Mouse (Mus musculus): ENCODE measurements around the gene Safb2.
A peak's percentile ranks its signal among the peaks of the same experiment; 100 is the strongest.

The Safb2 gene

DNA sequence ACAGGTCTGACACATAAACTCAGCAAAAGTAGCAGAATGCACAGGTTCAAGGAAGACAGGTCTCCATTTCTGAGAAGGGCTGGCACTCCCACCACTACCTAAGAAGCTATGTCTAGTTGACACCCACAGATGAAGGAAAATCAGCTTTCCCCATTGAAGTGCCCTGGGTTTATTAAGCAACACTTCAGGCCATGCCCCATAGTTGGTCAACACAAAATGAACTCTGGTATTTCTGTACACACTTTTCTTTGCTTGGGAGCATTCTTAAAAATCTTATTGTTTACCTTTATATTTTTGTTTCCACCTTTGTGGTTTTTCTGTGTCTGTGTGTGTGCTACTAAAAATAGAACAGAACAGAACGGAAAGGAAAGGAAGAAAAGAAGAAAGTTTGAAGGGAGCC, 24.3 kb downstream of the Safb2 start:
- no peak for DNase-seq (ENCODE audit: low spot score)

DNA sequence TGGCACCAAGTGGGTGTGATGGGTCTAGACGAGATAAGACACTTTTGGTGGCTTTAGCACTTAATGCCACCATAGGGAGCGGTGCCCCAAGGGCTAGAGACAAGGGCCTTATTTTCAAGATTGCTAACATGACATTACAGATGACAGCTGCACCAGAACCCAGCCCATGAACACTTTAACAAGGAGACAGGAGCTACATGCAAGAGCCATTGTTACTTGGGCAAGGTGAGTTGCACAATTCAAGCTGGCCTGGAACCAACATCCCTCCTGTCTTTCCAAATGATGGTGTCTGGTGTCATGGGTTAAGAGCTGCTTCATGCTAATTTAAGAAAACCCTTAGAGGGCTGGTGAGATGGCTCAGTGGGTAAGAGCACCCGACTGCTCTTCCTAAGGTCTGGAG, 25.0 kb downstream of the Safb2 start:
- DNase-seq (ENCODE audit: low spot score), result no peak

DNA sequence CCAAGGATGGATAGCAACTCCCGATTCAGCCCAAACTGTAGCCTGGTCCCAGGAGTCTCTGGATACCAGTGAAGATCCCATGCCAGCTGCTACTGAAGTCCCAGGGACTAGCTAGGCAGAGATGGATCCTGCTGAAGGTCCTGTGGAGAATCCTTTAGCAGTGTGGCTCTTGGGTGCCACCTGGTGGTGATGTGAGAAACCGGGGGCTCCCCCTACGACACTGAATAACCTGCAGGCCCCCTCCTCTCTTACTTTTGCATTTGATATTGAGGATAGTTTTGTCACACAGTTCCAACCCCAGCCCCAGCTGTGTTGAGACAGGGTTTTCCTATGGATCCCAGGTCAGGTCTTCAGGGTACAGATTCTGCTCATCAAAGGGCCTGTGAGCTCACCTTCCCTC, 25.9 kb downstream of the Safb2 start:
- DNase-seq (ENCODE audit: low spot score), result no peak

DNA sequence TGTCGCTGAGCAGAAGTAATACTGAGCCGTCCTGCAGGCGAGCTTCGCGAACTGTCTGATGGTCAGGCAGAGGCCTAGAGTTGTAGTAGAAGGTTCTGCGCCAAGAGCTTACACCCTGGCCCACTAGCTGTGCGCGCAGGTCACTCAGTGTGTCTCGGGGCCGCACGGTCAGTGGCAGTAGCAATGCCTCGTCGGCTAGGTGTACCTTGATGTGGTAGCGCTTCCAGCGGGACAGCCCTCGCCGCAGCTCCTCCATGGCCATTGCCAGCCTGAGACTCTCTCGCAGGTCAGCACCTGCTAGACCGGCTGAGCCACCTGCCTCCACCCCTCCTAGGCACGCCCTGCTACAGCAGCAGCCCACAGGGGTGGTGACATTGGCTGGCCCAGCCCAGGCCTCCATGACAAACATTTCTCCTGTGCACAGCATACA, 30.2 kb downstream of the Safb2 start, which contains the start of gene Gm20219:
TSS of gene Gm20219 (minus strand) at position 266 of the 430 bp plus-strand sequence.
- no peak for DNase-seq (ENCODE audit: low spot score)

DNA sequence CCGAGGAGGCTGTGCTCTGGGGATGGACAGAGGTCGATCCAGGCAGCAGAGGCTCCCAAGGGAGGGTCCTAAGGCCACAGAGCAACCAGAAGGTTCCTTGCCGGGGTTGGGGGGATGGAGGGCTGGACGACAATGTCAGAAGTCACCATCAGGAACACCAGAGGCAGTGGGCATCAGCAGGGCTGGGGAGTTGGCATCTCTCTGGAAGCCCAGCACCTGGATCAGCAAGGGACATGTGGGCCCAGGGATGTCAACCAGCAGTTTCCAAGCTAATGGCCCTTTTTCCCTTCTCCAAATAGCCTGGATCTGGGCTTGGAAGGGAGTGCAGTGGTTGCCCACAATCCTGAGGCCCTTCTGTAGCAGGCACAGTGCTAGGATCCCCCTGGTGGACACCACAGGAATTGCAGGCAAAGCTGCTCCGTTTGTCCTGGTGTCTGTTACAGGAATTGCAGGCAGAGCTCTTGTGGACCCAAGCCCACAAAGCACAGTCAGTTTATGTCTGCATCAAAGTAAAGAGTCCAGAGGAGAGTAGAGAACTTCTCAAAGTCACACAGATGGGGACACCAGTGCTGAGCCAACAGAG, 31.5 kb downstream of the Safb2 start:
- peak; percentile 63 for DNase-seq (ENCODE audit: low spot score)

DNA sequence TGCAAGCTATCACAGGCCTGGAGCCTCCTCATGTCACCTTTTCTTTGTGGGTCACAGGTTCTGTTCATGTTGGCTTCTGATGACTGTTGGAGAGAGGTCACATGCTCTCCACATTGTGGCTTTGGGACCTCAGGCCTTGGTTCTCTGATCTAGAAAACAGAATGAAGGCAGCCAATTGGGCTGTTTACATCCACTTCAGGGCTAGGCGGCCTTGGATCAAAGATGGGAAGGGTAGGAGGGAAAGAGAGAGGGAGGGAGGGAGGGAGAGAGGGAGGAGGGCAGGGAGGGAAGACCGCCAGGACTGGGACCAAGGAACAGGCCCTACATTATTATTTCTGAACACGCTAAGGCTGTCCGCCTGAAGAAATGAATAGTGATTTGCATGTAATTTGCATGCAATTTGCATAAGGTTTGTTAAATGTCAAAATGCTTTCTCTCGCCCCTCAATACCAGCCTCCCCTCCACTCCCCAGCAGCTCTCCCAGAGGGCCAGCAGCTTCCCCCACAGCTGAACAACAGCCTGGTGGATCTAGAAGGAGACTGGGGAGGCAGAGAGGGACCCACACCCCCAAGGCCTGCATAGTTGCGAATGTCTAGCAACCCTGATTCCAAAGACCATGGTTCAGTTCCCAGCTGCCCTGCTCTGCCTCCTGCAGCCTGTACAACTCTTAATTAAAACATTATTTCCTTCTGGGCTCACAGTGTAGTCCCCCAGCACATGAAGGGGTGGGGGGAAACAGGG, 32.4 kb downstream of the Safb2 start:
- DNase-seq (ENCODE audit: low spot score), result no peak

DNA sequence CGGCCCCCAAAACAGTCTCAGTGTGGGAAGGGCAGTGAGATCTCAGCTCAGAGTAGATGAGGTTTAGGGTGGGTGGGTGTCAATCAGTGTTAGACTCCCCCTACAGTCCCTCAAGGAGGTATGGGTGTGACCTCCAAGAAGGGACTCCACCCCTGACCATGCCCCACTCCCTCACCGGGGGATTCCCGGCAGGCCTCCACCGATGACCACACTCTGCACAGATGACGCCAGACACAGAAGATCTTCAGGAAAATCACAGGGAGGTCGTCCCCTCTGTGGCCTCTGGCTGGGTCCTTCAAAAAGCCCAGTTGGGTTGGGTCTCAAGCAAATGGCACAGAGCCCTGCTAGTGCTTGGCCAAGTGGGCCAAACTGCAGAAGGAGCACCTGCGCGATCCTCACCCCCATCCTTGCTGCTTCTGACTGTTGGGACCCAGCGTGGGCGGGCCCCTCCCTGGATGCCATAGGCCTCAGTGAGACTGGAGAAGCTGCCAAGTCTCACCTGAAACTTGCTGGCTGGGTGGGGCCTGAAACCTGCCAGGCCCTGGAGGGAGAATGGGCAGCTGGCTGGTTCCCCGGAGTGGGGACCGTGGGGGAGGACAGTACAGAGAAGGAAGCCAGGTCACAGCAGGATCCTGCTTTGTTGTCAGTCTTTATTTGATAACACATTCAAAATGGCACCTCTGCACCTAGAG, 33.5 kb downstream of the Safb2 start:
- DNase-seq (ENCODE audit: low spot score), result no peak

DNA sequence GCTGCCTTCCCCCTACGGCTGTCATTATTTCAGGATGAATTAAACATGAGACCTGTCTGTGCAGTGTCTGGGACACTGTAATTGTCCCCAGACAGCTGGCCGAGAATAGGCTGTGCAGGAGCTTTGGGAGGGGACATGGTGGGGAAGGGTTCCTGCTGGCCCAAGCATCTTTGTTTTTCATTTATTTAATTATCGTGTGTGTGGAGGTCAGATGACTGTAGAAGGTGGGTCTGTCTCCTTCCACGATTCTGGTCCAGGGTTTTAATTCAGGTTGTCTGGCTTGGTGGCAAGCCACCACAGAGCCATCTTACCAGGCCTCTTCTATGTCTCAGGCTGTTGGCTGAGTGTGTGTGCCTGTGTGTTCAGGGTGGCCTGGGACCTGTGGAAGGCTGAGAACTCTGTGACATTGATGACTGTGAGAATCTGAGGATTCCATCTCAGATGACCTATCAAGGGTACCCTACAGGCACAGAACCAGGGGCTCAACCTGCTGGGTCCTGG, 35.7 kb downstream of the Safb2 start:
- no peak for DNase-seq (ENCODE audit: low spot score)

DNA sequence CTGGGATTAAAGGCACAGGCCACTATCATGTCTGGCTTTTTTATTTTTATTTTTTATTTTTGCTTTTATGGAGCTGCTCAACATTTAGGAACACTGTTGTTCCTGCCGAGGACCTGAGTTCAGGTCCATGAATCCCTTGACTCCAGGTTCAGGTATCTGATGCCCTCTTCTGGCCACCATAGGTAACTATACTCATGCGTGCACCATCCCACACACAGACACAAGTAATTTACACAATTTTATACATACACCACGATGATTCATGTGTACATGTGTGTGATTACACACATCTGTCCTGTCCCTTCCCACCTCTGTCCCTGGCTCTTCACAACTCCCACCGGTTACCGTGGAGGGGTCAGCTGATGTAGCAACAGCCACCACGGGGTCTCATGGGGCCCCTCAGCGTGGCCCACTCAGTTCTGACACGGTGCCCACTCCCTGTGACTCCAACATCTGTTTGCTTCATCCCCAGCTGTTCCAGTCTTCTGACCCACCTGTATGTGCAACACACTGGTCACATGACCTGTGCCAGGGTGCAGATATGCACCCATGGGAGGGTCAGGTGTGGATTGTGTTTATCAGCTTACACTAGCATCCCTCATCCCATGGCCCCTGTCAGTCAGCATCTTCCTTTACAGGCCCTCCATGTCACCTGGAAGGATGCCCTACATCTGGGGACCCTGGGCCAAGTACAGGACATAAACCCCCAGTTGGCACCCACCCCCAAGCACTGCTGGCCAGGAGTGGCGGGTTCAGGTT, 36.4 kb downstream of the Safb2 start:
- no peak for DNase-seq (ENCODE audit: low spot score)

DNA sequence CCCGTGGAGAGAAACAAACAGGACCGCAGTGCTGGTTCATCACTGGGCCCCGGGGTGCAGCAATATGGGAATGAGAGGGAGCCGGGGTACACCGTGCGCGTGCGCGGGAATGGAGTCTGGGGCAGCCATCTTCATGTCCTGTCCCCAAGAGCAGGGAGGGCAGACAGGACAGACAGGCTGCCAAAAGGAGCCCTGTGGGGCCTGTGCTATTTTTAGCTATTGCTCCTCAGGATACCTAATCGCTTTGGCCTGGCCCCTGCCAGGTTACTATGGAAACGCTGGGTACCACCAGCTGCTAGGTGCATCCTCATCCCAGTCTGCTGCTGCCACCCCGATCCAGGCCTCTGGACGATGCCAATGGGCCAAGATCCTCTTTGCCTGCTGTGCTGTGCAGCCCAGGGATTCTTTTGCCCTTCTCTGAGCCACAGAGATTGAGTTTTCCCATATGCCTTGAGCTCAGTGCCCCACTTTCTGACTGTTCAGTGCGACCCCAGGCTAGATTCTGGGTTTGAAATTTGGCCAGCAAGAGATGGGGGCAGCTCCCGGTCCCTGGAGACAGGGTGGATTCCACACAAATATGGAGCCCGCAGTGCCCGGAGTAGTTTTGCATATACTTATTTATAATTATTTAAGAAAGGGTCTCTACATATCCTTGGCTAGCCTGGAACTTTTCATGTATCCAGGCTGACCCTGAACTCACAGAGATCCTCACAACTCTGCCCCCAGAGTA, 37.1 kb downstream of the Safb2 start:
- DNase-seq (ENCODE audit: low spot score), result no peak

DNA sequence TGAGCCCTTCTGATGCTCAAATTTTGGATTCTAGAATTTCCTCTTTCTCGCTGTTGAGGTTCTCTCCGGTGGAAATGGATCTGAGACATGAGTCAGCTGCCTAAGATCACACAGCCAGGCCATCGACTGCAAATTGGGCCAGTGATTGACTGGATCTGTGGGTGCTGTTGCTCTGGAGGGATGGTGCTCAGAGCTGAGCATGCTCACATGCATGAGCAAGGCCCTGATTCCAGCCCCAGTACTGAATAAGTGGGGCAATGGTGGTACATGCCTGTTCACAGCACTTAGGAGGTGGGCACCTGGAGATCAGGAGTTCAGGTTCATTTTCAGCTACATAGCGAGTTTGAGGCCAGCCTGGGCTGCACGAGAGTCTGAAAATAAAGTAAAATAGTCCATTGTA, 37.8 kb downstream of the Safb2 start:
- DNase-seq (ENCODE audit: low spot score), result no peak

DNA sequence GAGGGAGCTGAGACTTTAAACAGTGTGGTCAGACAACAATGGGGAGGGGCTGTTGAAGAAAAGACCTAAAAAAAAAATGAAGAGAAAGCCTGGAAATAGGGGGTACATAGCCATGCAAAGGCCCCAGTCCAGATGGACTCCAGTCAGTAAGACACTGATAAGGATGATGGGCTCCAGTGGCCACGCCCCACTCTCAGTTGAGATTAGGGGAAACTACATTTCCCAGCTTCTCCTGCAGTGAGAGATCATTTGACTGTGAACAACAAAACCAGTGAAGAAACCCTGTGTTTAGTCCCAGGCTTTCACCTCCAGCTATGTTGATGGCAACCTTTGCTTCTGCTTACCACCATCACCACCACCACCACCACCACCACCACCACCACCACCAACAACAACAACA, 38.4 kb downstream of the Safb2 start:
- DNase-seq (ENCODE audit: low spot score), result no peak

DNA sequence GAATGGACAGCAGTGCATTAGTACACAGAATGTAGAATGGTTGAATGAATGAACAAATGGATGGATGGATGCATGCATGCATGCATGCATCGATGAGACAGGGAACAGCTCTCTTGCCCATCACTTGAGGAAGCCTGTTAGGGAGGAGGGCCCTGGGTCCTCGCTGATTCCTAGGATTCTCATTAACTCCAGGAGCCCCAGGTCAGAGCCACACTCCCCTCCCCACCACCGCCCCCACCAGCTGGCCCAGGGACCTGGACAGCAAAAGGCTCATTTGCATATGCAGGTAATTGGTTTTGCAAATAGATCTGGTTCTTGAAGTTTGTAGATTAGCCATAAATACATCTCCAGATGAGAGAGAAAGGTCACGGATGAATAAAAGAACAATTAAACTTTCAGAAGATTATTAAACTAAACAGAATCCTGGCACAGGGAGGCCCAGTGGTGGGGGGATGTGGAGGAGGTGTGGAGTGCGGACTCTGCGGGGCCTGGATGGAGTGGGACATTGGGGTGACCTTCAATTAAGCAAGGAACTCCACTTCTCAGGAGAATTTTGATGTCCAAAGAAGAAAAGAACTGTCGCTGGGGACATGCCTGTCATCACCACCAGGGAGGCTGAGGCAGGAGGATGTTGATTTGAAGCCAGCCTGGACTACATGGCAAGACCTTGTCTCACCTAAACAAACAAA, 39.5 kb downstream of the Safb2 start:
- no peak for DNase-seq (ENCODE audit: low spot score)

DNA sequence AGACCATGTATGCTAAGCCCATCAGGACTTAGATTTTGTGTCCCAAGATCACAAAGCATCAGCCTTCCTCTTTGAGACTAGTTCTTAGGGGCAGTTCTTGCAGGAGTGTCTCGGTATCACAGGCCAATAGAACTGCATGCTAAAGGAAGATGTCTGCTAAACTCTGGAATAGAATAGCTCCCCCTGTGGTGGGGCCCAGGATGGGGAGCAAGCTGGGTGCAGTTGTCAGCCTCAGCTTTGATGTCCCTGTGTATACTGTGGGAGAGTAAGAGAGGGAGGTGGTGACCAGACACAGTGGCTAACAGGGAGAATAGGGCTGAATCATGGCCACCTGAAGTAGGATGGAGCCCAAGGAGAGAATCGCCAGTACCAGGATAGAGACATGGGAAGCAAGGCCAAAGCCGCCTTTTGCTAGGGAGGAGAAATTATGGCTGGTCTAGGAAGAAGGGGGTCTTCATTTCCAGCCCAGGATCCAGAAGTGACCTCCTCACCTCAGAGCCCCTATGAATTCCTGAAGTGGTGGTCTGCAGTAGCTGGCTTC, 40.6 kb downstream of the Safb2 start:
- no peak for DNase-seq (ENCODE audit: low spot score)

DNA sequence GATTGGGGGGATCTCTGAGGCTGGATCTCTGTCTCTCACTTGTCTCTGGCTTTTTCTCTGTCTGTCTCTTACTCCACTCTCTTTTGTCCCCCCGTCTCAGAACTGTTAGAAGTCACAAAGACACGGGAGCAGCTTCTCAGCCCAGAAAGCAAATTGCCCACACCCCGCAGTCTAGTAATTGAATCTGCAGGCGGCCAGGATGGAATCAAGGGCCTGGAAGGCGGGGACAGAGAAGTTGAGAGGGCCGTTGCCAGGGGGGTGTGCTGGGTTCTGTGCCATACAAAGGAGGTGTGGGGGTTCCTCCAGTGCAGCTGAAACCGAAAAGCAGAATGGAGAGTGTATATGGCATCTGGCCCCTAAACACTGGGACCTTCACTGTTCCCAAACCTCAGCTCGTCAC, 41.6 kb downstream of the Safb2 start:
- DNase-seq (ENCODE audit: low spot score), result no peak

DNA sequence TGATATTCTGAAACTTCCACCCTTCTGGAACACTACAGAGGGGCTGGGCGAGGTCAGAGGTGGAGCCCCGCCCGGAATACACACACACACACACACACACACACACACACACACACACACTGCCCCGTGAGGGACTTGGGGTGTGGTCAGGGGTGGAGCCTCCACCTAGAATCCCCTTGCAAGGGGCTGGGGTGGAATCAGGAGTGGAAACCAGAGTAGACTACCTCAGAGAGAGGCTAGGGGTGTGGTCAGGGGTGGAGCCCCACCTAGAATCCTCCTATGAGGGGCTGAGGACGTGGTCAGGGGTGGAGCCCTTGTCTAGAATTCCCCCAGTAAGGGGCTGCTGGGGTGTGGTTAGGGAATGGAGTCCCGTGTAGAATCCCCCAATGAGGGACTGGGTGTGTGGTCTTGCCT, 43.8 kb downstream of the Safb2 start:
- DNase-seq (ENCODE audit: low spot score), result no peak

DNA sequence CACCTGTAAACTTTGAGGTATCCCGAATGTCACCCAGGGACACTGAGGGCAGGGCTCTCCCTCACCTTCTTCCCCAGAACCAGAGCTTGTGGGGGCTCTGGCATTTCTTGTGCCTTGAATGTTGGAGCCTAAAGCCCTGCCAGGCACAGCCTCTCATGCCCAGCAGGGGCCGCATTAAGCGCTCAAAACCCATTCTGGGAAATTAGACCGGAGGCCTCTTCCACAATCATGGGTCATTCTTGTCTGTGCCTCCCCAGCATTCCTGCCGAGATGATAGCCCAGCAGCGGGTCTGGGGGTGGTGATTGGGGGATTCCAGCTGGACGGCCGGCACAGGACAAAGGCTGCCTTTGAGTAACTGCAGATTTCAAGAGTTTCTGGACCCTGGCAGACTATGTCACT, 46.5 kb downstream of the Safb2 start:
- no peak for DNase-seq (ENCODE audit: low spot score)

DNA sequence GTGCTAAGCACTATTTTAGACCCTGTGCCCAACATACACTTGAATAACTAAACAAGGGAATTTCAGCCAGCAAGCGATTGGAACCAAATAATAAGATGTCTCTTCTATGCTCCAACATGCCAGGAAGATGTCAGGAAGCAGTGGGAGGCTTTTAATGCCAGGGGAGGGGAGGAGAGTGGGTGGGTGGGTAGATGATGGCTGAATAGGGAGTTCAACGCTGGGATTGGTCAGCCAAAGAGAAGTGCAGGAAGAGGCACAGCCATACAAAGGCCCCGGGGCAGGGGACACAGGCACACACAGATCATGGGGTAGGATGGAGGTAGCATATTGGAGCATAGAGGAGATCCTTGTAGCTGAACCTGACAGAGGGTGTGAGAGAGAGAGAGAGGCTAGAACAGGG, 47.5 kb downstream of the Safb2 start:
- no peak for DNase-seq (ENCODE audit: low spot score)

DNA sequence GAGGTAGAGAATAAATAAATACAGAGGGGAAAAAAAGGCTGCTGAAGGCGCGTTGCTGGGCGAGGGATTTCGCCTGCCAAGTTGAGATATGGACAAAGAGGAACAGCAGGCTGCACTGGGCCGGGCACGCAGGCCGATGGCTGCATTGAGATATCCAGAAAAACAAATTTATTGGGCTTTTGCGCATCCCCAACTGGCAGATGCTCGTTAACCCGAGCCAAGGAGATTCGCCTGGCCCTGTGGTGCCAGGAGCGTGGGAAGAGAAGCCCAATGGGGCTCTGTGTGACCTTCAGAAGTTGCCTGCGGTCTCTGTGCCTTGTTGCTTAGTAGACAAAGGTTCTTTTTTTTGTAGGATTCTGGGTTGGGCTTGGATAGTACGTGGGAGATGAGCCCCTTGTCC, 48.2 kb downstream of the Safb2 start:
- no peak for DNase-seq (ENCODE audit: low spot score)

DNA sequence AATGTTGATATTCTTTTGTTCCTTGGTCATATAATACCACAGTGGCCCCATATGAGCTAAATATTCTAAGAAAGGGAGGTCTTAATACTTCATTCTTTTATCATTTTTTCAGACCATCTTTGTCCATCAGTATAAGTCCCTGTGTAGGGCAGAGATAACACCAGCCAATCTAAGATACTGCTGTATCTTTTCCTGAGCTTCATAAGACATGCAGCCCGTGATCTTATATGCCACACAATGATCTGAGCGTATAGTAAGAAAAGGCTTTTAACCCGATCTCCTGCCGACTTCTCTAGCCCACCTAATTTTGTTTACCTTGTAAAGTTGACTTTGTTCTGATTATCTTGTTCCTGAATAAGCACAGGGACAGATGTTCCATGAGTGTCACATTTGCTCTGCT, 59.4 kb downstream of the Safb2 start:
- no peak for DNase-seq (ENCODE audit: low spot score)

DNA sequence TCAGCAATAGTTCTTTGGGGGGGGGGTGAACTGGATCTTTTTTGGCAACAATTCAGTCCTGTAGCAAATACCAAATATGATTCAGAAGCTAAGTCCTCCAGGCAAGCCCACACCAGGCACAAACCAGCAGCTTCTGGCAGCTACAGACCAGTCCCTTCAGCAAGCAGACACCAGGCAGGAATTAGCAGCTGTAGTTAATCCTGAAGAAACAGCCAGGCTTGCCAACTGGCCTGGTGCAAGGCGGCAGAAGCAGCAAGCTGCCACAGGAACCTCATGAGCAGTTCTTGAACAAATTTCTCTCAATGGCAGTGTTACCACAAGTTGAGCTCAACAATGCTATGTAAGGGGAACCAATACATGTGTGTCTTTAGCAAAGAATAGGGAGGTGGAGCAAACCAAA, 61.6 kb downstream of the Safb2 start:
- no peak for DNase-seq (ENCODE audit: low spot score)
